Mouse (Mus musculus): Measurements from ENCODE around the gene Zfp932. TPM values are rescaled to one million over a fixed set of nuclear protein-coding genes. Genes with fewer than 3 reads are reported as not detected.
A peak's percentile ranks its signal among the peaks of the same experiment; 100 is the strongest.
"Not testable (repeated sequence)": the region's sequence is repeated elsewhere in the genome, so short reads cannot be mapped to it uniquely, and the experiment has no call there.

Zfp932 gene
- polyA plus RNA-seq, 1 experiment from 2014 or later, result 25.7 TPM

DNA sequence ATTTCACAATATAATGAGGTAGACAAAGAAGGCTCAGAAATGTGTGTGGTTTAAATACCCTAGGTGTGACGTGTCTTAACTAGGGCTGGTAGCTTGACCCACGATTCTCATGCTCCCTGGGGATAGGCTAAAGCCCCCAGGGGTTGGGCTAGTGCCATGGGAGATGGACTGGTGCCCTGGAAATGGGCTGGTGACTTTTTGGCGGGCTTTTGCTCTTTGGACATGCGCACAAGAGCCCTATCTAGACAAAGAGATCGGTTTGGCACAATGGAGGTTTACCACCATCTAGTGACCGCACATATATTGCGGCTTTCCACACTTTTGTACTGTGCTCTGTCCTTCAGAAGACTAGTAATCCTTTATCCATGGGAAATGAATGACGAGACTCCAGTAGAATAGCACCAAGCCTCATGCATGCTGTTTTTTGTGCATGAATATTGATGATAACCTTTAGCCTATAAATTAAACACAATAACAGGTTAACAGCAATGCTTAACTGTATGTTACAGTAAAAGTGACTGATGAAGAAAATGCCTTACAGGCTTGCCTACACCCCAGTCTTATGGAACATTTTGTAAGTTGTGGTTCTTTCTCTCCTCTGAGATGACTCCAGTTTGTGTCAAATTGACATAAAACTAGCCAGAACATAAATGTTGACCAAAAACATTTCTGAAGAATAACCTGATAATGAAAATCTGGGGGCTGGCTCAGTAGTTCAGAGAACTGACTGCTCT is 27.5 kb downstream of the Zfp932 start:
- not testable (repeated sequence) for H3K4me1 ChIP-seq (replicated peaks; ENCODE audit: insufficient read depth, low read length); H3K36me3 ChIP-seq (ENCODE audit: insufficient read depth, low read length); H3K9me3 ChIP-seq (replicated peaks; ENCODE audit: low read length); H3K4me2 ChIP-seq (ENCODE audit: low read length); H3K9ac ChIP-seq (ENCODE audit: low read depth, low read length); H3K27me3 ChIP-seq (ENCODE audit: insufficient read depth, low read length); H3K4me3 ChIP-seq (replicated peaks; ENCODE audit: low read depth, low read length); H3K27ac ChIP-seq
- 44% methylated on average over 8 of the region's 8 CpGs for WGBS
- ATAC-seq (replicated peaks; ENCODE audit: low FRiP score, low read depth), result peak; percentile 46; the same call in 1 of the 2 replicates
- TF ChIP-seq CTCF (IDR thresholded peaks at IDR 0.05; ENCODE audit: low read depth), result peak; percentile 71
- DNase-seq (ENCODE audit: low spot score), result peak; percentile 69

DNA sequence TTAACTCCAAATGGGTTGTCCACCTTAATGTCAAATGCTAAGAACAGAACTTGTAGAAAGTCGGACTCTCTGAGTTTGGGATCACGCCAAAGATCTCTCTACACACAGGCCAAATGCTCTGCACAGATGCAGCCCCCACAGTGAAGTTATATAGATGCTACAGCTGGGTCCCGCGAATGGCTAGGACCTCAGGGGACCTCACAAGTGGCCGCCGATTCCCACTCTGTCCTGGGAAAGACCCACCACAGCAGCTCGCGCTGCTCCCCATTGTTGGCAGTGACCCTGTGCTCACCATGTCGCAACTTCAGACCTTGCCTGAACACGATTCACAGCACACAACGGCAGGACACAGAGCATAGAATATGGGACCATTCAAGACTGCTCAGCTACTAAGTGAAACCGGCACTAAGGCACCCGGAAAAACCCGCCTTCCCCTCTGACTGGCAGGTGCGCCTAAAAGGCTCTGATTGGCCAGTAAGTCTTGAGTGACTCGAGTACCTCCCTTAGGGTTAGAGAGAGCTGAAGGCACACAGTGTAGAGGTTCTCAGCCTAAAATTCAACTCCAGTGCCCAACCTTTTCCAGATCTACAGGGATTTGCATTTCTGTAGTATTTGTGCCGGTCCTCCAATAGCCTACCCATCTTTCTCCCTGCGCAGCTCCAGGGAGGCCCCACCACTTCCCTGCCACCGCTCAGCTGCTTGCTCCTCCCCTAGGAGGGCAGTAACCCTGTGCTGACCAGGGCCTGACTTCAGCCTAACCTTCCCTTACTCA is 61.5 kb downstream of the Zfp932 start:
- Histone ChIP-seq H3K4me1 (replicated peaks; ENCODE audit: insufficient read depth, low read length) (no peaks in the 10 kb centered on the region), H3K9me3 (replicated peaks; ENCODE audit: low read length) (no peaks in the 10 kb centered on the region), H3K27me3 (ENCODE audit: insufficient read depth, low read length) (no peaks in the 10 kb centered on the region), H3K27ac (peak overlapping the region; percentile 69), H3K9ac (ENCODE audit: low read depth, low read length) (peak overlapping the region; percentile 61), H3K36me3 (ENCODE audit: insufficient read depth, low read length) (no peaks in the 10 kb centered on the region), H3K4me2 (ENCODE audit: low read length) (peak overlapping the region; percentile 61), H3K4me3 (replicated peaks; ENCODE audit: low read depth, low read length) (peak overlapping the region; percentile 59)
- TF ChIP-seq CTCF (IDR thresholded peaks at IDR 0.05; ENCODE audit: low read depth), result no peak
- ATAC-seq (replicated peaks; ENCODE audit: low FRiP score, low read depth) (peak; percentile 99), DNase-seq (ENCODE audit: low spot score) (peak; percentile 93)
- 2% methylated on average over 19 of the region's 19 CpGs for WGBS

Other genes starting within 250 kb of the Zfp932 start
- 11.1 and 12.9 TPM in 2 replicates for gene 4930522L14Rik, start 244.6 kb upstream of the Zfp932 start, polyA plus RNA-seq (2015; fragmentation: Nextera tagmentation; extraction: Ambion mirVana)
- gene Gm15446, start 73.1 kb upstream of the Zfp932 start, polyA plus RNA-seq (2015; fragmentation: Nextera tagmentation; extraction: Ambion mirVana), result 0.71 and 0.95 TPM in 2 replicates
- 2.7 and 3.0 TPM in 2 replicates for gene Gm17655, start 76.0 kb downstream of the Zfp932 start, polyA plus RNA-seq (2015; fragmentation: Nextera tagmentation; extraction: Ambion mirVana)
- gene Gm35315, start 97.9 kb downstream of the Zfp932 start, polyA plus RNA-seq (2015; fragmentation: Nextera tagmentation; extraction: Ambion mirVana), result 0.91 and 1.0 TPM in 2 replicates
- 1.3 and 1.6 TPM in 2 replicates for gene Plcxd1, start 103.4 kb downstream of the Zfp932 start, polyA plus RNA-seq (2015; fragmentation: Nextera tagmentation; extraction: Ambion mirVana)
- gene Gtpbp6, start 111.7 kb downstream of the Zfp932 start, polyA plus RNA-seq (2015; fragmentation: Nextera tagmentation; extraction: Ambion mirVana), result 26.4 and 28.3 TPM in 2 replicates
- gene Zfp605, start 113.6 kb downstream of the Zfp932 start, polyA plus RNA-seq (2015; fragmentation: Nextera tagmentation; extraction: Ambion mirVana), result 4.8 and 4.9 TPM in 2 replicates
- 29.5 and 30.5 TPM in 2 replicates for gene Chfr, start 139.3 kb downstream of the Zfp932 start, polyA plus RNA-seq (2015; fragmentation: Nextera tagmentation; extraction: Ambion mirVana)
- 9.8 and 11.1 TPM in 2 replicates for gene Golga3, start 180.2 kb downstream of the Zfp932 start, polyA plus RNA-seq (2015; fragmentation: Nextera tagmentation; extraction: Ambion mirVana)
- 23.3 and 24.2 TPM in 2 replicates for gene Ankle2, start 234.5 kb downstream of the Zfp932 start, polyA plus RNA-seq (2015; fragmentation: Nextera tagmentation; extraction: Ambion mirVana)

Measured in kidney, postnatal 0 days (tissue).